In the genomic region with DNA sequence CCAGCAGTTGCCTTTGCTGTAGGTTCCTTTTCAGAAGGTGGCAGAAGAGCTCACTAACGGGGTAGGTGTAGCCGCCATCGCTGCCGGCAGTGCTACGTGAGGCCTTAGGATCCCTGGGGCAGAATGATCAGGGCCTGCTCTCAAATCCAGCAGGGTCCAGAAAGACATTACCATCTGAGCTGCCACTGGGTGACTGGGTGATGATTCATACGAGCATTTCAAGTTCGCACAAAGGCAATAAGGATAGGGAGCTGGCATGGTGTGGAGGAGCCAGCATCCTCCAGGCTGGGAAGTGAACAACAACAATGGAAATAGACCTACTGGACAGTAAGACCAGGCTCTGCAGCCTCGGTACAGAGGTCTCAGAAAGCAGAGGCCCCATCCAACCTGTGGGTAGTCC, we compare ENCODE assay signal across 14 mouse cellular contexts.
"Had no signal": no experiment of that assay in that cellular context is flagged by ENCODE, and none has a peak within 500 bp of the region (broad histone marks: within the 10 kb centered on the region; RNA-seq: fewer than 3 reads in every experiment).

No protein-coding gene starts in this region.

- H3K9ac ChIP-seq: limb, embryonic 13.5 days; liver, embryonic 12.5 days; liver, embryonic 15.5 days; lung, embryonic 15.5 days had no signal

- H3K27ac ChIP-seq: limb, embryonic 10.5 days; limb, embryonic 13.5 days; liver, embryonic 12.5 days; liver, embryonic 15.5 days; lung, embryonic 15.5 days had no signal

- H3K27me3 ChIP-seq: limb, embryonic 13.5 days; liver, embryonic 12.5 days; liver, embryonic 15.5 days; lung, embryonic 15.5 days had no signal

- H3K4me1 ChIP-seq: limb, embryonic 10.5 days; limb, embryonic 13.5 days; liver, embryonic 12.5 days; liver, embryonic 15.5 days; lung, embryonic 15.5 days had no signal

- DNase-seq: kidney, adult 9 months; kidney, postnatal 14 days; liver; lung, adult 18-20 months; lung, postnatal 10 days; lung, postnatal 36 days; midbrain, embryonic 14.5 days; thymus, postnatal 25 days had no signal

- H3K4me2 ChIP-seq: limb, embryonic 13.5 days; liver, embryonic 12.5 days; liver, embryonic 15.5 days; lung, embryonic 15.5 days; midbrain, embryonic 11.5 days had no signal

- H3K4me3 ChIP-seq: limb, embryonic 10.5 days; limb, embryonic 13.5 days; liver, embryonic 12.5 days; liver, embryonic 15.5 days; lung, embryonic 15.5 days had no signal

- H3K9me3 ChIP-seq: limb, embryonic 10.5 days; limb, embryonic 13.5 days; liver, embryonic 12.5 days; liver, embryonic 15.5 days; lung, embryonic 15.5 days had no signal
